Mouse (Mus musculus) lung, postnatal 0 days (tissue): ENCODE results near the gene Ncf1. TPM values are rescaled to one million over a fixed set of nuclear protein-coding genes. Genes with fewer than 3 reads are reported as not detected.

Source experiments
- ATAC-seq: fragments of 200-750 bp; cut with Nextera tagmentation; 2 replicates; pipeline ENCODE4 v1.8.0; 2017; ENCODE audit warnings: moderate library complexity
- DNase-seq: peaks from one replicate; pipeline ENCODE4 v3.0.0-alpha.2; 2016; ENCODE audit warnings: low spot score
- H3K27ac ChIP-seq: fragments of 300-500 bp; sonication (generic); 2 replicates; pipeline ENCODE4 v1.5.1; 2014; ENCODE audit warnings: antibody characterized with exemption, mild to moderate bottlenecking, low read length, mixed read lengths
- H3K27me3 ChIP-seq: fragments of 300-500 bp; sonication (generic); replicated peaks from 2 replicates; pipeline ENCODE4 v1.6.1; 2014; ENCODE audit warnings: low read length, mixed read lengths; ENCODE audit not compliant: insufficient read depth
- H3K36me3 ChIP-seq: fragments of 300-500 bp; sonication (generic); 2 replicates; pipeline ENCODE4 v1.6.1; 2014; ENCODE audit warnings: low read length, mixed read lengths; ENCODE audit not compliant: insufficient read depth
- H3K4me1 ChIP-seq: fragments of 300-500 bp; sonication (generic); 2 replicates; pipeline ENCODE4 v1.6.1; 2014; ENCODE audit warnings: antibody characterized with exemption, low read depth, low read length, mixed read lengths; ENCODE audit not compliant: insufficient read depth
- H3K4me2 ChIP-seq: fragments of 300-500 bp; sonication (generic); replicated peaks from 2 replicates; pipeline ENCODE4 v1.6.1; 2014; ENCODE audit warnings: low read depth, mild to moderate bottlenecking, low read length, moderate library complexity, mixed read lengths
- H3K4me3 ChIP-seq: fragments of 300-500 bp; sonication (generic); 2 replicates; pipeline ENCODE4 v1.5.1; 2014; ENCODE audit warnings: low read depth, low read length
- H3K9ac ChIP-seq: fragments of 300-500 bp; sonication (generic); replicated peaks from 2 replicates; pipeline ENCODE4 v1.6.1; 2014; ENCODE audit warnings: low read depth, mild to moderate bottlenecking
- H3K9me3 ChIP-seq: fragments of 300-500 bp; sonication (generic); 2 replicates; pipeline ENCODE4 v1.6.1; 2016; ENCODE audit warnings: low read length, mixed read lengths
- CTCF ChIP-seq: IDR thresholded peaks from 2 replicates; pipeline ENCODE4 v1.5.1; 2016; ENCODE audit warnings: antibody characterized with exemption, mild to moderate bottlenecking
- EP300 ChIP-seq: IDR thresholded peaks from 2 replicates; pipeline ENCODE4 v1.6.1; 2016; ENCODE audit warnings: antibody characterized with exemption, mild to moderate bottlenecking, control low read depth
- WGBS: fragments of 180-500 bp; shearing (Covaris S2); extraction: QIAGEN DNeasy Blood & Tissue Kit; methylation state at CpG from one replicate; pipeline ENCODE4 v1.1.7; 2014; 5-methylcytosine and 5-hydroxymethylcytosine counted together
- polyA plus RNA-seq: library from polyadenylated mRNA; unstranded; fragments of >200 nt; fragmentation: Nextera tagmentation; extraction: Ambion mirVana; gene quantifications from 2 replicates; pipeline ENCODE4 v1.2.1, GENCODE M21; 2015

The Ncf1 gene
- polyA plus RNA-seq, 1 experiment from 2014 or later: 19.6 TPM

GRCm38 (mm10) chr5:134227574-134228248 is 1.7 kb downstream of the Ncf1 start:
- no peaks in the 10 kb centered on the region for H3K27me3 ChIP-seq
- no peak for ATAC-seq
- H3K27ac ChIP-seq: peak overlapping the region; percentile 78; the same call in 1 of the 2 replicates
- peaks cover 5% of the 10 kb centered on the region; the same call in 1 of the 2 replicates for H3K4me1 ChIP-seq
- TF ChIP-seq CTCF (peak; percentile 62), EP300 (no peak)
- no peaks in the 10 kb centered on the region for H3K36me3 ChIP-seq
- H3K9ac ChIP-seq: no peak overlapping the region
- peak overlapping the region; percentile 29; the same call in 1 of the 2 replicates for H3K4me2 ChIP-seq
- DNase-seq: peak; percentile 77
- peak overlapping the region; percentile 8; the same call in 1 of the 2 replicates for H3K4me3 ChIP-seq
- H3K9me3 ChIP-seq: no peaks in the 10 kb centered on the region
- WGBS: 27% methylated on average over 11 of the region's 11 CpGs

- 48% methylated on average over 12 of the region's 12 CpGs for WGBS
- DNase-seq (no peak), ATAC-seq (no peak)
- Histone ChIP-seq H3K9me3 (no peaks in the 10 kb centered on the region), H3K27ac (peak overlapping the region; percentile 26), H3K4me3 (no peak overlapping the region), H3K4me1 (peaks cover 4% of the 10 kb centered on the region; the same call in 1 of the 2 replicates), H3K9ac (no peak overlapping the region), H3K36me3 (no peaks in the 10 kb centered on the region), H3K27me3 (no peaks in the 10 kb centered on the region), H3K4me2 (0 out of 2 replicates have a peak overlapping the region, but pooled peaks have one; percentile 1)
- TF ChIP-seq CTCF (no peak), EP300 (no peak)
These were observed 2.5 kb downstream of the Ncf1 start for GRCm38 (mm10) chr5:134226946-134227345.

- ATAC-seq: no peak
- TF ChIP-seq EP300 (no peak), CTCF (no peak)
- 63% methylated on average over 30 of the region's 30 CpGs for WGBS
- Histone ChIP-seq H3K36me3 (no peaks in the 10 kb centered on the region), H3K27me3 (no peaks in the 10 kb centered on the region), H3K4me1 (peaks cover 7% of the 10 kb centered on the region; the same call in 1 of the 2 replicates), H3K4me2 (no peak overlapping the region; the same call in 1 of the 2 replicates), H3K27ac (no peak overlapping the region), H3K9ac (no peak overlapping the region), H3K4me3 (no peak overlapping the region), H3K9me3 (no peaks in the 10 kb centered on the region)
- no peak for DNase-seq
These were observed 4.1 kb downstream of the Ncf1 start for GRCm38 (mm10) chr5:134225110-134225901.

- no peaks in the 10 kb centered on the region for H3K27me3 ChIP-seq
- peak overlapping the region; percentile 17; the same call in 1 of the 2 replicates for H3K4me3 ChIP-seq
- TF ChIP-seq EP300 (no peak), CTCF (no peak)
These were observed 7.7 kb downstream of the Ncf1 start for GRCm38 (mm10) chr5:134221708-134222150.

GRCm38 (mm10) chr5:134221278-134221677 is 8.1 kb downstream of the Ncf1 start:
- no peak for DNase-seq
- TF ChIP-seq CTCF (no peak), EP300 (no peak)
- H3K4me1 ChIP-seq: peaks cover 7% of the 10 kb centered on the region; the same call in 1 of the 2 replicates
- no peaks in the 10 kb centered on the region for H3K27me3 ChIP-seq
- 0 out of 2 replicates have a peak, but pooled peaks have one; percentile 27 for ATAC-seq
- H3K4me2 ChIP-seq: peak overlapping the region; percentile 65; the same call in 1 of the 2 replicates
- no peak overlapping the region for H3K27ac ChIP-seq
- 0 out of 2 replicates have a peak overlapping the region, but pooled peaks have one; percentile 17 for H3K4me3 ChIP-seq
- H3K9ac ChIP-seq: no peak overlapping the region
- 36% methylated on average over 4 of the region's 4 CpGs for WGBS
- no peaks in the 10 kb centered on the region for H3K9me3 ChIP-seq
- H3K36me3 ChIP-seq: no peaks in the 10 kb centered on the region

More at GRCm38 (mm10) chr5:134221708-134222150, 7.7 kb downstream of the Ncf1 start:
- Histone ChIP-seq H3K36me3 (no peaks in the 10 kb centered on the region), H3K4me2 (peak overlapping the region; percentile 65), H3K9me3 (no peaks in the 10 kb centered on the region), H3K9ac (no peak overlapping the region), H3K4me1 (peaks cover 7% of the 10 kb centered on the region; the same call in 1 of the 2 replicates), H3K27ac (no peak overlapping the region)
- DNase-seq (no peak), ATAC-seq (peak; percentile 25)
- 4% methylated on average over 36 of the region's 36 CpGs for WGBS

GRCm38 (mm10) chr5:134217900-134218299 is 11.5 kb downstream of the Ncf1 start:
- Histone ChIP-seq H3K36me3 (no peaks in the 10 kb centered on the region), H3K4me3 (no peak overlapping the region), H3K9me3 (no peaks in the 10 kb centered on the region), H3K9ac (no peak overlapping the region), H3K4me1 (peaks cover 7% of the 10 kb centered on the region; the same call in 1 of the 2 replicates), H3K27ac (no peak overlapping the region), H3K27me3 (no peaks in the 10 kb centered on the region), H3K4me2 (no peak overlapping the region)
- no peak for TF ChIP-seq EP300
- no peak for TF ChIP-seq CTCF
- ATAC-seq: no peak
- 87% methylated on average over 7 of the region's 7 CpGs for WGBS
- DNase-seq: no peak
